Mouse (Mus musculus): ENCODE results near the gene Ddx17. TPM values are rescaled to one million over a fixed set of nuclear protein-coding genes. Genes with fewer than 3 reads are reported as not detected.

Ddx17 gene
- total and polyA plus RNA-seq, 3 experiments: 61.0 to 294 (median 220) TPM

DNA sequence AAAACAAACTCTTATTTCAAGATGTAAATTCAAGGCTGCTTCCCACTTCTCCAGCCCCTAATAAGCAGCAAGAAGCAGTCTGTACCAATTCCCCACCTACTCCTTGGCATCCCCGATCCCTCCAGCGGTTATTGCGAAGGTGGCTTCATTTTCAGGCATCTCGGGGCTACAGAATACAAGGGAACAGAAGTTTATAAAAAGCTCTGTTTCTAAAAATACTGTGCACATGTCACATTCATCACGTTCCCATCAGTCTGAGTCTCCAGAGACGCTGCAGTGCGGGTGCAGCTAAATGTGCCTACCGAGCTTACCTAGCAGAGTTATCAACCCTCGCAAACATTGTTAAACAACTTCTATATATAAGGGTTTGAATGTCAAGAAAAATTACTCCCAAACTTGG is 15.9 kb upstream of the Ddx17 start:
- peaks cover 31% of the 10 kb centered on the region for H3K27me3 ChIP-seq (ENCODE audit: insufficient read depth, low read length)
- no peaks in the 10 kb centered on the region for H3K4me1 ChIP-seq (ENCODE audit: insufficient read depth, low read depth, low read length)
- ATAC-seq (ENCODE audit: extremely low read depth, insufficient number of reproducible peaks, low FRiP score, poor library complexity, severe bottlenecking) (no peak), DNase-seq (ENCODE audit: low spot score) (no peak)
- no peak for TF ChIP-seq POLR2AphosphoS5 (IDR thresholded peaks at IDR 0.05; ENCODE audit: insufficient replicate concordance, low read depth, low read length)
- no peak for TF ChIP-seq GATA2 (IDR thresholded peaks at IDR 0.05; ENCODE audit: borderline replicate concordance, low read depth, low read length)
- no peak for TF ChIP-seq CTCF (IDR thresholded peaks at IDR 0.05; ENCODE audit: low read depth, low read length)
- no peak for TF ChIP-seq TAL1 (conservative IDR thresholded peaks at IDR 0.05; ENCODE audit: low read depth, low read length)
- TF ChIP-seq GATA1 (IDR thresholded peaks at IDR 0.05; ENCODE audit: borderline replicate concordance, low read length): no peak
- H3K36me3 ChIP-seq (replicated peaks): no peaks in the 10 kb centered on the region
- H3K9me3 ChIP-seq (replicated peaks): no peaks in the 10 kb centered on the region
- no peak overlapping the region for H3K4me3 ChIP-seq (ENCODE audit: low read depth, low read length)

DNA sequence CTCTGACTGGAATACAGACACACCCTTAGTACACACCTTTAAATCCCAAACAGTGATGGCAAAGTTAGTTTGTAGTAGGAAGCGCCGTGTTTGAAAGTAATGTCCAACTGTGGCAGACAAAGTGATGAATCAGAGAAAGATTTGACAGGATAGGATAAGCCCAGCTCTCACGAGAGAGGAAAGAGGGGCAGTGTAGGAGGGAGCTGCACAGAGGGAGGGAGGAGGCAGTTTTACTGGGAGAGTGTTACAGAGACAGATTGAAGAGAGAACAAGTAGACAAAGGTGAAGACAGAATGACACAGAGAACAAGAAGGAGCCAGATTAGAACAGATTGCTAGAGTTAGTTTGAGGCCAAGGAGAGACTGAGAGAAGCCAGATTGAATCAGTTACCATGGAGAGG is 13.1 kb upstream of the Ddx17 start:
- Histone ChIP-seq H3K36me3 (replicated peaks) (no peaks in the 10 kb centered on the region), H3K4me1 (ENCODE audit: insufficient read depth, low read depth, low read length) (no peaks in the 10 kb centered on the region), H3K9me3 (replicated peaks) (no peaks in the 10 kb centered on the region), H3K4me3 (ENCODE audit: low read depth, low read length) (no peak overlapping the region), H3K27me3 (ENCODE audit: insufficient read depth, low read length) (peaks cover 35% of the 10 kb centered on the region)
- DNase-seq (ENCODE audit: low spot score) (no peak), ATAC-seq (ENCODE audit: extremely low read depth, insufficient number of reproducible peaks, low FRiP score, poor library complexity, severe bottlenecking) (no peak)
- no peak for TF ChIP-seq CTCF (IDR thresholded peaks at IDR 0.05; ENCODE audit: low read depth, low read length)
- no peak for TF ChIP-seq GATA1 (IDR thresholded peaks at IDR 0.05; ENCODE audit: borderline replicate concordance, low read length)
- no peak for TF ChIP-seq GATA2 (IDR thresholded peaks at IDR 0.05; ENCODE audit: borderline replicate concordance, low read depth, low read length)
- no peak for TF ChIP-seq POLR2AphosphoS5 (IDR thresholded peaks at IDR 0.05; ENCODE audit: insufficient replicate concordance, low read depth, low read length)
- no peak for TF ChIP-seq TAL1 (conservative IDR thresholded peaks at IDR 0.05; ENCODE audit: low read depth, low read length)

DNA sequence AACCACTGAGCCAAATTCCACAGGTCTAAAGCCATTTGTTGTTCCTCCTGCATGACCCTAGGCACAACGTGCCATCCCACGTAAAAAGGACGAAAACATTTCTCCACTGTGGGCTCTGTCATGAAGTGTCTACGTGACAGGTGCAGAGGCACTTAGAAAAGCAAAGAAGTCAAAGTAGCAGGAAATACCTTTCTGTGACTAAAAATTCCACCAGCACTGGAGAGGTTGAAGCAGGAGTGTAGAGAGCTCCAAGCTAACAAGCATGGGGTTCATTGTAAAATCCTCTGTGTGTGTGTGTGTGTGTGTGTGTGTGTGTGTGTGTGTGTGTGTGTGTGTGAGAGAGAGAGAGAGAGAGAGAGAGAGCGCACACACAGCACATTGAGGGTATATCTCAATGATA is 6.0 kb upstream of the Ddx17 start:
- Histone ChIP-seq H3K27me3 (ENCODE audit: insufficient read depth, low read length) (peaks cover 37% of the 10 kb centered on the region), H3K36me3 (replicated peaks) (no peaks in the 10 kb centered on the region), H3K9me3 (replicated peaks) (no peaks in the 10 kb centered on the region), H3K4me3 (ENCODE audit: low read depth, low read length) (no peak overlapping the region), H3K4me1 (ENCODE audit: insufficient read depth, low read depth, low read length) (no peaks in the 10 kb centered on the region)
- DNase-seq (ENCODE audit: low spot score) (no peak), ATAC-seq (ENCODE audit: extremely low read depth, insufficient number of reproducible peaks, low FRiP score, poor library complexity, severe bottlenecking) (no peak)
- no peak for TF ChIP-seq TAL1 (conservative IDR thresholded peaks at IDR 0.05; ENCODE audit: low read depth, low read length)
- no peak for TF ChIP-seq CTCF (IDR thresholded peaks at IDR 0.05; ENCODE audit: low read depth, low read length)
- TF ChIP-seq GATA2 (IDR thresholded peaks at IDR 0.05; ENCODE audit: borderline replicate concordance, low read depth, low read length): no peak
- no peak for TF ChIP-seq POLR2AphosphoS5 (IDR thresholded peaks at IDR 0.05; ENCODE audit: insufficient replicate concordance, low read depth, low read length)
- TF ChIP-seq GATA1 (IDR thresholded peaks at IDR 0.05; ENCODE audit: borderline replicate concordance, low read length): no peak

DNA sequence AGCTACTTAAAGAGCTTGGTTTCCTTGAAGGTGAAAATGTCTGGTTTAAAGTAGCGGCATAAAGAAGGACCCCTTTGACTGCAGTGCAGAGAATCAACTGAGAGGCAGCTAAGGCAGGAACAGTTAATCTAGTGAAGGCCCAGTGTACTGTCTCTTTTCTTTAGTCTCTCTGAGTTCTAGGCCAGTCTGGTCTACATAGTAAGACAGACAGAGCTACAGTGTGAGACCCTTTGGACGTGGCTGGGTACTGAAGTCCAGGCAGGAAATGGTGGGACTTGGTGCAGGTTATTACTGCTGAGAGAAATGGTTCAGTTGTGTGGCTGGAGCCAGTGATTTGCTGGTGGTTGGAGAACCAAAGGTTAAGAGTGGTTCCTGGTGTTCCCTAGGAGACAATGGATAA is 1.7 kb upstream of the Ddx17 start:
- H3K27me3 ChIP-seq (ENCODE audit: insufficient read depth, low read length): peaks cover 23% of the 10 kb centered on the region
- H3K4me1 ChIP-seq (ENCODE audit: insufficient read depth, low read depth, low read length): peaks cover 19% of the 10 kb centered on the region
- H3K36me3 ChIP-seq (replicated peaks): peaks cover 12% of the 10 kb centered on the region
- DNase-seq (ENCODE audit: low spot score): no peak
- ATAC-seq (ENCODE audit: extremely low read depth, insufficient number of reproducible peaks, low FRiP score, poor library complexity, severe bottlenecking): no peak
- TF ChIP-seq CTCF (IDR thresholded peaks at IDR 0.05; ENCODE audit: low read depth, low read length) (no peak), POLR2AphosphoS5 (IDR thresholded peaks at IDR 0.05; ENCODE audit: insufficient replicate concordance, low read depth, low read length) (no peak), GATA2 (IDR thresholded peaks at IDR 0.05; ENCODE audit: borderline replicate concordance, low read depth, low read length) (no peak), TAL1 (conservative IDR thresholded peaks at IDR 0.05; ENCODE audit: low read depth, low read length) (no peak), GATA1 (IDR thresholded peaks at IDR 0.05; ENCODE audit: borderline replicate concordance, low read length) (no peak)
- peaks cover 7% of the 10 kb centered on the region for H3K9me3 ChIP-seq (replicated peaks)
- no peak overlapping the region for H3K4me3 ChIP-seq (ENCODE audit: low read depth, low read length)

DNA sequence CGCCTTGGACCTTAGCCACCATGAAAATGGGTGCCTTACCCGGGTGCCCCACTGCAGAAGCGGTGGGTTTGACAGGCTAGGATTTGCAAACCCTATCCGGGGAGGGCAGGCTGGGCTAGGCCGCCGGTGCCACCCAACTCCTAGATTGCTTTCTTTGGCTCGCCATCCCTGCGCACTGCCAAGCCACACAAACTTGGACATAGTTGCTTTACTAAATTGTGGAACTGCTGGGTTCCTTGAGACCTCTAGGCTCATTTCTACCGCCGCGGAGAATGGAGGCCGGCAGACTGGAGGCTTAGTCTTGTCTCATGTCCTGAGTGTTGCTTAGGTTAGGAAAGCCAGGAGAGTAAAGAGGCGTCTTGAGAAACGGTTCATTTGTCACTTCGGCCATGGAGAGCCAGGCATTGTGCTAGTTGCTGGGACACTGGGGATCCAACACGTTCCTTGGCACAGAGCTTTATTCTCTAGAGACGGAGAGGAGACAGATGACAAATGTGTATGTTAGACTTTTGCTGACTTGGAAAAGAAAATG is 814 bp upstream of the Ddx17 start:
- ATAC-seq (ENCODE audit: extremely low read depth, insufficient number of reproducible peaks, low FRiP score, poor library complexity, severe bottlenecking) (no peak), DNase-seq (ENCODE audit: low spot score) (no peak)
- Histone ChIP-seq H3K9me3 (replicated peaks) (peaks cover 7% of the 10 kb centered on the region), H3K4me1 (ENCODE audit: insufficient read depth, low read depth, low read length) (peaks cover 25% of the 10 kb centered on the region), H3K4me3 (ENCODE audit: low read depth, low read length) (peak overlapping the region; percentile 94; the same call in 1 of the 2 replicates), H3K27me3 (ENCODE audit: insufficient read depth, low read length) (peaks cover 19% of the 10 kb centered on the region), H3K36me3 (replicated peaks) (peaks cover 20% of the 10 kb centered on the region)
- TF ChIP-seq GATA1 (IDR thresholded peaks at IDR 0.05; ENCODE audit: borderline replicate concordance, low read length) (no peak), CTCF (IDR thresholded peaks at IDR 0.05; ENCODE audit: low read depth, low read length) (no peak)

DNA sequence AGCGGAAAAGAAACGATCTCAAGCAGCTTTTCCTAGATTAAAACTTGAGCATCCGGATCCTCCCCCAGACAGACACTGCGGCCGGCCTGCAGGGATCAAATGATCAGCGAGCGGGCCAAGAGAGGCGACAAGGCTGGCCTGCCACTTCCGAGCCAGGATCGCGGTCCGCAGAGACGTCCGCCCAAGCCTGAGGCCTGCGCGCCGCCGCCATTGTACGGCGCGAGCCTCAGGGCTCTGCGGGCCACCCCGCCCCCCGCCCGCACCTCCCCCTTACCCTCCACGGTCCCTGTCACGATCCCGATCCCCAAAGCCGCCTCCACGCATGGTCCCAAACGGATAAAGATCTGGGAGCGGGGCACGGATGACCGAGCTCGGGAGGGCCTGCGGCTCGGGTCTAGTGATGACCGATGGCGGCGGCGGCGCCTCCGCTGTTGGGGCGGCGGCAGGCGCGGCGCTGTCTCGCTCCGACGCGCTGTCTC is 581 bp downstream of the Ddx17 start:
- H3K36me3 ChIP-seq (replicated peaks): peaks cover 33% of the 10 kb centered on the region
- no peak for ATAC-seq (ENCODE audit: extremely low read depth, insufficient number of reproducible peaks, low FRiP score, poor library complexity, severe bottlenecking)
- peaks cover 28% of the 10 kb centered on the region for H3K4me1 ChIP-seq (ENCODE audit: insufficient read depth, low read depth, low read length)
- peaks cover 13% of the 10 kb centered on the region for H3K27me3 ChIP-seq (ENCODE audit: insufficient read depth, low read length)
- peak overlapping the region; percentile 94 for H3K4me3 ChIP-seq (ENCODE audit: low read depth, low read length)
- H3K9me3 ChIP-seq (replicated peaks): peaks cover 7% of the 10 kb centered on the region
- TF ChIP-seq GATA1 (IDR thresholded peaks at IDR 0.05; ENCODE audit: borderline replicate concordance, low read length) (no peak), POLR2AphosphoS5 (IDR thresholded peaks at IDR 0.05; ENCODE audit: insufficient replicate concordance, low read depth, low read length) (no peak), TAL1 (conservative IDR thresholded peaks at IDR 0.05; ENCODE audit: low read depth, low read length) (no peak), CTCF (IDR thresholded peaks at IDR 0.05; ENCODE audit: low read depth, low read length) (no peak), GATA2 (IDR thresholded peaks at IDR 0.05; ENCODE audit: borderline replicate concordance, low read depth, low read length) (no peak)
- peak; percentile 48 for DNase-seq (ENCODE audit: low spot score)

Measured in G1E (cell line).